Mouse (Mus musculus) stomach, postnatal 0 days (tissue): ENCODE results near the gene St8sia2.

Experiments used
- CTCF ChIP-seq: IDR thresholded peaks from 2 replicates; pipeline ENCODE4 v1.5.1; 2016; ENCODE audit warnings: antibody characterized with exemption, low read depth, mild to moderate bottlenecking, moderate library complexity
- EP300 ChIP-seq: optimal IDR thresholded peaks from 2 replicates; pipeline ENCODE3; 2016; ENCODE audit warnings: antibody characterized with exemption

- TF ChIP-seq CTCF (no peak), EP300 (no peak)
These were observed 103.9 kb downstream of the St8sia2 start for GRCm38 (mm10) chr7:73909432-73910205.
